ENCODE assay signal across 14 mouse cellular contexts in the genomic region with DNA sequence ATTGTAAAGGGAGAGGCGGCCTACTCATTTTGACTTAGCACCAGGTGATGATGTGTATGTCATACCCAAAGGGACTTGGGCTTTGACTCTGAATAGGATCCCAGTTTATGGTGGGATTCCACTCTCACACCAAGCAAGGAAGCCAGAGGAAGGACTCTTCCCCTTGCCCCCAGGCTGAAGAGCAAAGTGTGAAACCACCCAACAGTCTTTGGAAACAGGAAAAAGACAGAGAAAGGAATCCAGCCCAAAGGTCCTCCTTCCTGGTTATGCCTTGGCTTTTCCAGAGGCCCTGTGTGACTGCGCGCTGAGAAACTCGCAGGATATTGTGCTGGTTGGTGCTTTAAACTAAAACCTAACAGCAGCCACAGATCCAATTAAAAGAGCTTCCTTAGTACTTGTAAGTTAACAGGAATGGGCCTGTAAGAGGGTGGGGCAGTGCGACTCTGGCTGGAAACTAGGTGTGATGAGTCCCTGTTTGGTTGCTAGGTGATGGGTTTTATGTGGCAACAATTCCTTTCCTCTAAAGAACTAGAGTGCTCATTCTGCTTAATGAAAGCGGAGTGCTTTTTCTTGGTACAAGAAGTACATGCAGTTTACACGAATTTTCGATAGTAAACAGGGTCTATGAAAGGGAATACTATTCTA. TPM values are rescaled to one million over a fixed set of nuclear protein-coding genes. Genes with fewer than 3 reads are reported as not detected.
A peak's percentile ranks its signal among the peaks of the same experiment; 100 is the strongest.
DNase-seq lines count a peak whose midpoint lies in the region; TF ChIP-seq lines count a peak whose summit lies in the region.
"Had no signal": no experiment of that assay in that cellular context is flagged by ENCODE, and none has a peak within 500 bp of the region (broad histone marks: within the 10 kb centered on the region; RNA-seq: fewer than 3 reads in every experiment).

No protein-coding gene starts in this region.

- no peak overlapping the region for H3K4me3 ChIP-seq in layer of hippocampus, adult 2 months

- H3K27ac ChIP-seq in layer of hippocampus, adult 2 months, result peak overlapping the region; percentile 54
- H3K27ac ChIP-seq: hindbrain, embryonic 14.5 days had no signal

- DNase-seq in embryo, embryonic 10 days (ENCODE audit: low spot score), result peak; percentile 49
- no peak for DNase-seq in embryo, embryonic 9.5 days (ENCODE audit: extremely low spot score)
- DNase-seq in layer of hippocampus, adult 2 months (ENCODE audit: low spot score in 2 of 2), result peak in 1 of 2 experiments; percentile 25
- no peak for DNase-seq in layer of hippocampus, postnatal 25 days (ENCODE audit: extremely low spot score in 1 of 2, low spot score in 1 of 2)
- peak; percentile 52 for DNase-seq in ZHBTc4 (ENCODE audit: low read depth, low spot score)
- peak; percentile 74 for DNase-seq in lung, postnatal 36 days
- no peak for DNase-seq in cerebellum, adult 11-12 months
- no peak for DNase-seq in adrenal gland, postnatal 4 days (ENCODE audit: low spot score in 2 of 2)
- DNase-seq: adrenal gland, postnatal 25 days; cerebellum, postnatal 10 days; heart, adult 18-20 months; retina, postnatal 1 day; thymus, postnatal 4 days had no signal

- TF ChIP-seq CTCF in layer of hippocampus, adult 2 months (conservative IDR thresholded peaks at IDR 0.05), result no peak

RNA-seq across cellular contexts. Expression of a gene that starts 26.1 kb away (rescaled TPM):
- total RNA-seq in layer of hippocampus, adult 2 months (2021), result 10 to 100 TPM; 48.0 to 51.1 TPM
- total RNA-seq in layer of hippocampus, postnatal 25 days (2021), result 10 to 100 TPM; 48.4 to 48.7 TPM
- total RNA-seq in adrenal gland, postnatal 4 days (2021), result 10 to 100 TPM; 23.7 to 60.5 TPM

Comparison
In these comparisons a context has a peak if more than half of its experiments do, and no peak if none do; other contexts are left out.
1. DNase-seq: peak in embryo, embryonic 10 days (single experiment), ZHBTc4 (single experiment) and lung, postnatal 36 days (single experiment); none in embryo, embryonic 9.5 days (single experiment), layer of hippocampus, postnatal 25 days (0 of 2), cerebellum, adult 11-12 months (single experiment) and adrenal gland, postnatal 4 days (0 of 2).